Mouse (Mus musculus) bone marrow macrophage, adult 2 months (primary cell): Measurements from ENCODE around the gene Iqcc. TPM values are rescaled to one million over a fixed set of nuclear protein-coding genes. Genes with fewer than 3 reads are reported as not detected.

ENCODE experiments used
- H3K27ac ChIP-seq: 2 replicates; pipeline ENCODE4 v1.5.1; 2012; ENCODE audit warnings: low read depth, low read length; ENCODE audit not compliant: insufficient read depth
- H3K4me1 ChIP-seq: 2 replicates; pipeline ENCODE4 v1.6.1; 2012; ENCODE audit warnings: low read length; ENCODE audit not compliant: control insufficient read depth, insufficient read depth
- H3K4me3 ChIP-seq: 2 replicates; pipeline ENCODE4 v1.5.1; 2012; ENCODE audit warnings: mild to moderate bottlenecking, low read length, moderate library complexity; ENCODE audit not compliant: insufficient read depth
- CTCF ChIP-seq: IDR thresholded peaks from 2 replicates; pipeline ENCODE4 v1.5.1; 2012; ENCODE audit warnings: low read depth, mild to moderate bottlenecking, low read length, moderate library complexity
- POLR2A ChIP-seq: IDR thresholded peaks from 2 replicates; pipeline ENCODE4 v1.6.1; 2012; ENCODE audit warnings: mild to moderate bottlenecking, low read depth, low read length, borderline replicate concordance
- polyA plus RNA-seq: library from polyadenylated mRNA; stranded (reverse); fragments of >200 nt; gene quantifications from 2 replicates; pipeline ENCODE4 v1.2.4, GENCODE M21; 2012; ENCODE audit not compliant: missing spikeins, insufficient read depth, insufficient read length

Gene Iqcc
- polyA plus RNA-seq, 1 experiment = 14.0 TPM

DNA sequence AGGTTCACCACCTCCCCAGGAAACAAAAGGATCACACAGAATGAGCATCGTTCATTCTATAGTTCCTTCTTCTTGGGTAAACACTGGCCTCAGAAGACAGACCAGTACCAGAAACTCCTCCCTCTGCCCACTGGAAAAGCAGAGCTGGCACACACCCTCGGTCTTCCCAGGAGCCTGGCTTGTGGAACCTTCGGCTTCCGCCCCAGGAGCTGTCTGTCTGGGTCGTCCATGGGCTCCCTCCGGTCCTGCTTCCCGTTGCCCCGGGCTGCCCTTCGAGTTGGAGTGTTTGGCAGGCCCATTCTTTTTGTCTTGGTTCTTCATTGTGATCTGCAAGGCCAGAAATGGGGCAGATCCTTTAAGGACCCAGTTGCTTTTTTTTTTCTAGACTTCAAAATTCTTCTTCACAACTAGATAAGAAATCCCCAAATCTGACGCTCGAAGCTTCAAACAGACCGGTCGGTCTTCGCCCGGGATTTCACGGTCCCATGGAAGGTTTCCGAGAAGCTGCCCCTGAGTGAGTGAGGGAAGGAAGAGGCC lies 21.3 kb upstream of the Iqcc start:
- Histone ChIP-seq H3K4me3 (peak overlapping the region; percentile 94), H3K4me1 (peaks cover 15% of the 10 kb centered on the region), H3K27ac (peak overlapping the region; percentile 95)
- TF ChIP-seq POLR2A (no peak), CTCF (no peak)

DNA sequence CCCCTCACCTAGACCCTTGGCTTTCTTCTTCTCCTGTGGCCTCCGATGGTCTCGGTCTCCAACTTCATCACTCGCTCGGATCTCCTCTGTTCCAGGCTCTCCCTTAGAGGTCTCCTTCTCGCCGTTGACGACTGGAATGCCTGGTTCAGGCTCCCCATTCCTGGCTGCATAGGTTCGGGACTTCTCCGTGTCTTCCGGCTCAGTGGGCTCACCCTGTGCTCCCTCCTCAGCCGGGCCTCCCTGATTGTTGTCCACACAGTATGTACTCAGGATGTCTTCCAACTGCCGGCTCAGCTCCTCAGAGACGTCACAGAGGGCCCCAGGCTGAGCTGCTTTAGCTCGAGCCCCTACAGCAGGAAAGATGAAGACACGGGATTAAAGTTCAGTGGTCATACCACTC lies 20.3 kb upstream of the Iqcc start:
- Histone ChIP-seq H3K27ac (no peak overlapping the region), H3K4me1 (peaks cover 14% of the 10 kb centered on the region), H3K4me3 (peak overlapping the region; percentile 94)
- TF ChIP-seq POLR2A (no peak), CTCF (no peak)

DNA sequence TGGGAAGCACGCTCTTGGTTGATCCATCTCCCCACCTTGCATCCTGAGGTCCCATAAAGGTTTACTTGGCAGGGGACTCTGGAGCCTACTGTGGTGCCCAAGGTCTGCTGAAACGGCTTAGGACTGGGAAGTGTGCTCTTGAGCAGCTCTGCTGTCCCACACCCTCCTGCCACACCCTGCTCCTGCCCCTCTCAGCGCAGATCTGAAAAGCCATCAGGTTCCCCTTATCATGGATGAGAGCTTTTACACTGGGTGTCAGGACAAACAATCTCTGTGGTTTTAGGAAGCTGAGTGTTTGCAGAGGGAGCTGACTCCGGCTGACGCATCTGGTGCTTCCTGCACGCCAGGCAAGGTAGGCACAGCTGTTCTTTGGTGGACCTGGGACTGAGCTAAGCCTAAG lies 15.0 kb upstream of the Iqcc start:
- H3K27ac ChIP-seq = no peak overlapping the region
- no peak for TF ChIP-seq CTCF
- no peak for TF ChIP-seq POLR2A
- H3K4me1 ChIP-seq = peaks cover 6% of the 10 kb centered on the region; the same call in 1 of the 2 replicates
- no peak overlapping the region for H3K4me3 ChIP-seq

DNA sequence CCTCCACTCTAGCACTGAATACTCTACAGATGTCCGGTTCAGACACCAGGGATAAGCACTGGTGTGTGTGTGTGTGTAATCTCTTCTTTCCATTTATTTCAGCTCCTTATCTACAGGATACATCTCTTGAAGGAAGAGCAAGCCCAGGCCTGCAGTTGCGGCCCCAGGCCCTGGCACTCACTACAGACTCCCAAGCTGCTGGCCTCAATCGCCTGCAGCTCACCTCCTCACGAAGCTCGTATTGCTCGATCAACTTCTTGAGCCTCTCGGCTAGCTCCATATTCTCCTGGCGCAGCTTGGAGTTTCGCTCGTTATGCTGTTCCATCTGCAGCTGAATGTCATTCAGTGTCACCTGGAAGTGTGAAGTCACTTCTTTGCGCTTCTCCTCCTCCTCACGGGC lies 13.0 kb upstream of the Iqcc start:
- Histone ChIP-seq H3K27ac (no peak overlapping the region), H3K4me1 (no peaks in the 10 kb centered on the region), H3K4me3 (no peak overlapping the region)
- no peak for TF ChIP-seq CTCF

DNA sequence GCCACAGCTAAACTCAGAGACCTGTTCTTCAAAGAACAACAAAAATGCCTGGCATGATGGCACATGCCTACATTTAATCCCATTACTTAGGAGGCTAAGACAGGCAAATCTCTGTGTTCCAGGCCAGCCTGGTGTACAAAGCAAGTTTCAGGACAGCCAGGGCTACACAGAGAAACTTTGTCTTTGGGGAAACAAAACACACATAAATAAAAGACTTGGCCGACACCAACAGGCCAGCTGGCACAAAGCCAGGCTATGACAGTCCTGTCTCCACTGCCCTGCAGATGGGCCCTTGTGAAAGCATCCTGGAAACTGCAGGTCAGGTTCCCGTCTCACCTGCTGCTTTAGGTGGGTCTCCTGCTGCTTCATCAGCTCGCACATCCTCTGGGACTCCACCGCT lies 12.0 kb upstream of the Iqcc start:
- H3K27ac ChIP-seq = no peak overlapping the region
- H3K4me1 ChIP-seq = peaks cover 3% of the 10 kb centered on the region
- TF ChIP-seq POLR2A (no peak), CTCF (no peak)
- H3K4me3 ChIP-seq = no peak overlapping the region

DNA sequence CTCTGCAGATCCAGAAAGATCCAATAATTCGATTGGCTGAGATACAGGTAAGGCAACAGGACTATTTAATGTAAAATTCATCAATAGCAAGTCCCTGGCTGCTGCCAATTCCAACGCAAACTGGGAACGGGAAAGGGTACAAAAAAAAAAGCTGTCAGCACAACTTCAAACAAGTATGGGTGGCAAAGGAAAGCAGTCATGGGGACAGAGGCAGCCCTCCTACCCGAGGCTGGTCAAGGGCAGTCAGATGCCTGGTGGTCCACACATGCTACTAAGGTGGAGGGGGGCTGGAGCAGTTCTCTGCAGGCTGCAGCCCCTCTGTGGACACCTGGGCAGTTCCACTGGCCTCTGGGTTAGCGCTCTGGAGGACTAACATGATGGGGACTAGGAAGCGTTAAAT lies 7.1 kb upstream of the Iqcc start:
- H3K27ac ChIP-seq = no peak overlapping the region
- peaks cover 21% of the 10 kb centered on the region for H3K4me1 ChIP-seq
- no peak for TF ChIP-seq POLR2A
- no peak for TF ChIP-seq CTCF
- H3K4me3 ChIP-seq = no peak overlapping the region

DNA sequence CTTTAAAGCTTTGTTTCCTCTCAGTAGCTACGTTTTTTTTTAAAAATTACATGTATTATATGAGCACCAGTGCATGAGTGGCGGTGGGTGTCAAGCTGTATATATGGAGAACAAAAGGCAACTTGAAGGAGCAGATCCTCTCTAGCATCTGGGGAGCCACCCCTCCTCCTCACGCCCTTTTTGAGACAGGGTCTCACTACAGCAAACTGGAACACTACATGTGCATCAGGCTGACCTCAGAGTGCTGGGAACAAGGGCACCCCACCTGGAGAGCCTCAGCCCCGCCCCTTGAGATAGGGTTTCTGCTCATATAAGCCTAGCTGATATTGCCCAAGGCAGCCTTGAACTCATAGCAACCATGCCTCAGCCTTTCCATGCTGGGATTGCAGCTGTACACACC lies 6.6 kb upstream of the Iqcc start:
- Histone ChIP-seq H3K27ac (peak overlapping the region; percentile 82), H3K4me3 (no peak overlapping the region), H3K4me1 (peaks cover 21% of the 10 kb centered on the region)
- no peak for TF ChIP-seq CTCF

DNA sequence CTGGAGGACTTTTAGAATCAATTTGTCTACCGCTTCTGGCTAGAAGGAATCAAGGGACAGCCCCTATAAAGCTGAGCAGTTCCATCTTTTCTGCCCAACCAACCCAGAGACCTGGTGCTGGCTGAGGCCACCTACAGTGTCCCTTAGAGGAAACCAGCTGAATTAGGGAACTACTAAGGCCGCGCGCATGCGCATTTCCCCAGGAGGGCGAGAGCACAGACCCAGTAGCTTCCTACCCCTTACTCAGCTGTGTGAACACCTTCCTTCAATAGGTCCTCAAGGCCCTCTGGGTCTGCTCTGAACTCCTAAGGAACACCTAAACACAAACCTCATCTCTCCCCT lies 6.1 kb upstream of the Iqcc start:
- Histone ChIP-seq H3K4me1 (peaks cover 21% of the 10 kb centered on the region), H3K27ac (peak overlapping the region; percentile 82), H3K4me3 (peak overlapping the region; percentile 40)
- TF ChIP-seq POLR2A = no peak
- TF ChIP-seq CTCF = no peak

DNA sequence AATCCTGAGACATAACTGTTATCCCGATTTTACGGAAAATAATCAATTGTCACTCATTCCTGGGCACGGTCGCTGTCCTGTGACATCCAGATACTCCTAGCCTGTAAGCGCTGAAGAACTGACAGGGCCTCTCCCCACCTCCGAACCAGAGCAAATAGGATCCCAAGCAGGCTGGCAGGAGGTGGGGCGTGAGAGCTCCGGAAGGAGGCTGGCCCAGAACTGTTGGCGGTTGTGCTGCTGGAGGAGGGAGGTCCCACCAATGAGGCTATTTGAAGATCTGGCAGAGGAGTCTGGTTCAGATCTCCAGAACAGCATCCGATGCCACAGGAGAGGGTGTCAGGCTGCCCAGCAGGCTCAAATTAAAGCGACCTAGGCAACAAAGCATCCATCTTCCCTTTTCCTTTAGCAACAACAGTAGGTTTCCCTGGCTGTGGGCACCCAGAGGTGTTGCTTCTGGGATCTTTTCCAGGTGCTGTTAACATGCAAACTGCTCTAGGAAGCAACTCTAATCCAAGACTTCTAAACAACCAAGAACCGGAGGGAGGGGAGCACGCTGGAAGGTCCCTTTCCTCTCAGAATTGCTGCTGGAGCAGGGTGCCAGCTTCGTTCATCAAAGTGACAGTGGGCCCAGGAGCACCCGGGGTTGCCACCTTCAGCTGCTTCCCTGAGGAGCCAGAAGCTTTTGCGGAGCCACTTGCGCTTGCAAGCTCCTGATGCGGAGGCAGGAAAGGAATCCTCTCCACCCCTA lies 5.6 kb upstream of the Iqcc start:
- peak; percentile 75; the same call in 1 of the 2 replicates for TF ChIP-seq POLR2A
- no peak for TF ChIP-seq CTCF
- Histone ChIP-seq H3K4me3 (peak overlapping the region; percentile 83), H3K4me1 (peaks cover 21% of the 10 kb centered on the region), H3K27ac (peak overlapping the region; percentile 82)

DNA sequence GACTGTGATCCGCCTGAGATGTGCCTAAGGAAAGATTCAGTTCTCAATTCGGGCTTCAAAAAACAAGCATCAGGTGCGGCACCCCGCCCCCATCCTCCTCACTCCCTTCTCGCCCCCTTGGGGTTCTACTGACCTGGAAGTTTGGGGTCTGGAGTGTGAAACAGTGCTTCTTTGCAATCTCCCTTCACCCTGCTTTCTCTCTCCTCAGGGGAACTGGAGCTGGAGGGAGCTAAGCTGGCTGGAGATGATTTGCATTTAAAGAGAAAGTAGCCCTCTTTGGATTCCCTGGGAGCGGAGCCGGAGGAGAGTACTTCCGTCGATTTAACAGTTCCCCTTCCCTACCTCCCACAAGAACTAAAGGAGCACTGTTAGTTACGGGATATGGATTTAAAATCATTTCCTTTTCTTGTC lies 4.8 kb upstream of the Iqcc start, which contains the start of gene Ccdc28b:
Gene Ccdc28b, minus strand, starts transcription at position 267 of the 411 bp plus-strand sequence.
- TF ChIP-seq POLR2A = no peak; the same call in 1 of the 2 replicates
- TF ChIP-seq CTCF = no peak
- Histone ChIP-seq H3K27ac (peak within 1 kb of the TSS; percentile 82), H3K4me1 (peaks cover 23% of the 10 kb centered on the region), H3K4me3 (peak within 1 kb of the TSS; percentile 83)
